Mouse (Mus musculus): ENCODE results near the gene 2010111I01Rik.

DNA sequence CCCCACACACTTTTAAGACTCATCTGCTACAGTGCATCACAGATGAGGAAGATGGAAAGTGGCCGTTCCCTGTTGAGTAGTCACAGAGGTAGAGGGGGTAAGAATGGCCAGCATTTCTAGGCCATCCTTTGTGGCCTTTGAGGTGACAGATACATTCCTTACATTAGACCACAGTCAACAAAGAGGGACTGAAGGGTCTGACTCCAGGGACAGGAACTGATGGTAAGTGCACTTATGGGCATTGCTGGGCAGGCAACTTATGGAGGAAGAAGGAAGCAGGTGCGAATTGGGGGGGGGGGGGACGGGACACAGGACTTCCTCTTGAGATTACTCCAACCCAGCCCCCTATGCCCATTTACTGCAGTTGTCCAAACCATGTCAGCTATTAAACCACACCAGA lies 187.8 kb downstream of the 2010111I01Rik start:
- TF ChIP-seq CHD2 (IDR thresholded peaks at IDR 0.05; ENCODE audit: low read depth, low read length) (no peak), ZC3H11A (IDR thresholded peaks at IDR 0.05; ENCODE audit: borderline replicate concordance, low read depth, low read length) (no peak), MAFK (IDR thresholded peaks at IDR 0.05; ENCODE audit: insufficient read depth, low read depth, low read length) (no peak), HCFC1 (IDR thresholded peaks at IDR 0.05; ENCODE audit: borderline replicate concordance, insufficient read depth, low read length) (no peak), ZNF384 (IDR thresholded peaks at IDR 0.05; ENCODE audit: low read depth, low read length) (no peak)
